23 mouse cellular contexts compared by ENCODE assay signal in the genomic region with DNA sequence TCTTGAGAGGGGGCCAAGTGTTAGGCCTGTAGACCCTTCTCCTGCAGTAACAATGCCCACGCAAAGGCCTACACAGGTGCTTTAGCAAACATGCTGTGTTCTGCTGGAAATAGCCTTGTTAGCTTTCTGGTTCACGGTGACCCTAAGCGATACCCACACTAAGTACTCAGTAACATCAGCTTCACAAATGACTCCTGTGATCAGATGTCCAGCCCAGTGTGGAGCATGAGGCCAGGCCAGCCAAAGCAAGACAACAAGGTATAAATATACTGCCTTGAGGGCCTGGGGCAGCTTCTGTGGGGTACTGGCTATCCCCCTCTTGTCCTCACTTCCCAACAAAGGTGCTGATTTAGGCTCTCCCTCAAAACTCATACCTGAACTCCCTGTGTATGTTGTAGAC. TPM values are rescaled to one million over a fixed set of nuclear protein-coding genes. Genes with fewer than 3 reads are reported as not detected.
A peak's percentile ranks its signal among the peaks of the same experiment; 100 is the strongest.
DNase-seq lines count a peak whose midpoint lies in the region; ATAC-seq and TF ChIP-seq lines count a peak whose summit lies in the region.
"Had no signal": no experiment of that assay in that cellular context is flagged by ENCODE, and none has a peak within 500 bp of the region (broad histone marks: within the 10 kb centered on the region; RNA-seq: fewer than 3 reads in every experiment).

No protein-coding gene starts in this region.

- intact Hi-C loops in heart, postnatal 25 days (cut with DNase I) = no loop called here

- WGBS in heart, embryonic 13.5 days = 94% methylated on average over 3 of the region's 3 CpGs
- WGBS in intestine, postnatal 0 days = 85% methylated on average over 3 of the region's 3 CpGs
- 97% methylated on average over 3 of the region's 3 CpGs for WGBS in embryonic facial prominence, embryonic 10.5 days

- H3K27ac ChIP-seq in heart, embryonic 13.5 days (replicated peaks) = no peak overlapping the region
- no peak overlapping the region for H3K27ac ChIP-seq in testis, adult 2 months (ENCODE audit: control insufficient read depth, insufficient read depth, low read depth, low read length)
- H3K27ac ChIP-seq in intestine, postnatal 0 days (ENCODE audit: low read depth, low read length) = peak overlapping the region; percentile 95
- no peak overlapping the region; the same call in 1 of the 2 replicates for H3K27ac ChIP-seq in embryonic facial prominence, embryonic 10.5 days (replicated peaks)
- H3K27ac ChIP-seq: embryonic facial prominence, embryonic 12.5 days; forebrain, embryonic 13.5 days; hindbrain, embryonic 13.5 days had no signal

- no peak for TF ChIP-seq CTCF in testis, adult 2 months (IDR thresholded peaks at IDR 0.05; ENCODE audit: control insufficient read depth, insufficient read depth, insufficient replicate concordance, low read depth, low read length)
- no peak for TF ChIP-seq CTCF in intestine, postnatal 0 days (IDR thresholded peaks at IDR 0.05; ENCODE audit: low read depth)

- peaks cover 2% of the 10 kb centered on the region for H3K36me3 ChIP-seq in heart, embryonic 13.5 days
- no peaks in the 10 kb centered on the region for H3K36me3 ChIP-seq in testis, adult 2 months (ENCODE audit: control insufficient read depth, insufficient read depth, low read length)
- H3K36me3 ChIP-seq in intestine, postnatal 0 days (ENCODE audit: control insufficient read depth, insufficient read depth) = peaks cover 3% of the 10 kb centered on the region; the same call in 1 of the 2 replicates
- peaks cover 16% of the 10 kb centered on the region for H3K36me3 ChIP-seq in embryonic facial prominence, embryonic 10.5 days (replicated peaks)

- H3K4me3 ChIP-seq in heart, embryonic 13.5 days = no peak overlapping the region
- H3K4me3 ChIP-seq in testis, adult 2 months (ENCODE audit: control insufficient read depth, low read depth, low read length) = peak overlapping the region; percentile 60
- no peak overlapping the region for H3K4me3 ChIP-seq in intestine, postnatal 0 days (ENCODE audit: low read depth, low read length)
- no peak overlapping the region for H3K4me3 ChIP-seq in embryonic facial prominence, embryonic 10.5 days
- H3K4me3 ChIP-seq: embryonic facial prominence, embryonic 12.5 days; forebrain, embryonic 13.5 days; heart, embryonic 12.5 days; hindbrain, embryonic 13.5 days had no signal

- no peak for TF ChIP-seq POLR2A in testis, adult 2 months (IDR thresholded peaks at IDR 0.05; ENCODE audit: control insufficient read depth, low read depth, low read length)

- peak overlapping the region; percentile 100 for H3K9ac ChIP-seq in heart, embryonic 13.5 days
- no peak overlapping the region for H3K9ac ChIP-seq in intestine, postnatal 0 days (ENCODE audit: low read depth, low read length)
- H3K9ac ChIP-seq: embryonic facial prominence, embryonic 12.5 days; hindbrain, embryonic 13.5 days had no signal

- H3K4me2 ChIP-seq in heart, embryonic 13.5 days = no peak overlapping the region
- peak overlapping the region; percentile 73 for H3K4me2 ChIP-seq in intestine, postnatal 0 days (replicated peaks; ENCODE audit: low read depth)
- H3K4me2 ChIP-seq: embryonic facial prominence, embryonic 12.5 days; heart, embryonic 12.5 days had no signal

- peaks cover 51% of the 10 kb centered on the region for H3K4me1 ChIP-seq in heart, embryonic 13.5 days
- peaks cover 7% of the 10 kb centered on the region for H3K4me1 ChIP-seq in testis, adult 2 months (ENCODE audit: control insufficient read depth, insufficient read depth, low read length)
- H3K4me1 ChIP-seq in intestine, postnatal 0 days (replicated peaks; ENCODE audit: control insufficient read depth, insufficient read depth, low read length) = peaks cover 18% of the 10 kb centered on the region
- peaks cover 38% of the 10 kb centered on the region for H3K4me1 ChIP-seq in embryonic facial prominence, embryonic 10.5 days

- DNase-seq in heart, postnatal 25 days (ENCODE audit: low spot score) = no peak
- no peak for DNase-seq in testis, postnatal 10 days (ENCODE audit: low spot score)
- DNase-seq in ovary, postnatal 10 days (ENCODE audit: low spot score) = no peak
- no peak for DNase-seq in embryonic facial prominence, embryonic 10.5 days (ENCODE audit: low spot score)
- DNase-seq: adrenal gland, adult 8-10 months; adrenal gland, postnatal 36 days; cerebellum, adult 11 months; cerebellum, adult 8-10 months; embryo, embryonic 11 days; forebrain, postnatal 0 days; gastrocnemius, postnatal 14 days; heart, postnatal 4 days; kidney, adult 11 months had no signal

- no peaks in the 10 kb centered on the region for H3K9me3 ChIP-seq in heart, embryonic 13.5 days
- no peaks in the 10 kb centered on the region for H3K9me3 ChIP-seq in intestine, postnatal 0 days (ENCODE audit: control insufficient read depth)
- H3K9me3 ChIP-seq in embryonic facial prominence, embryonic 10.5 days = no peaks in the 10 kb centered on the region
- H3K9me3 ChIP-seq: embryonic facial prominence, embryonic 12.5 days; forebrain, embryonic 13.5 days; G1E; heart, embryonic 12.5 days; hindbrain, embryonic 13.5 days had no signal

- no peaks in the 10 kb centered on the region for H3K27me3 ChIP-seq in heart, embryonic 13.5 days (replicated peaks)
- H3K27me3 ChIP-seq in testis, adult 2 months (ENCODE audit: control insufficient read depth, insufficient read depth, low read length) = no peaks in the 10 kb centered on the region
- H3K27me3 ChIP-seq in intestine, postnatal 0 days (replicated peaks; ENCODE audit: control insufficient read depth, insufficient read depth, low read length) = no peaks in the 10 kb centered on the region
- no peaks in the 10 kb centered on the region for H3K27me3 ChIP-seq in embryonic facial prominence, embryonic 10.5 days (replicated peaks; ENCODE audit: low read depth, poor library complexity, severe bottlenecking)
- H3K27me3 ChIP-seq: embryonic facial prominence, embryonic 12.5 days; forebrain, embryonic 13.5 days; heart, embryonic 12.5 days; hindbrain, embryonic 13.5 days had no signal

- no peak for ATAC-seq in heart, embryonic 13.5 days (ENCODE audit: extremely low read depth, insufficient number of reproducible peaks, low FRiP score, low TSS enrichment)
- ATAC-seq in intestine, postnatal 0 days = no peak
- ATAC-seq: CD4-positive, CD25-positive, alpha-beta regulatory T cell, adult 4 months; forebrain, embryonic 13.5 days; forebrain, postnatal 0 days had no signal

RNA-seq across cellular contexts. Expression of a gene that starts 1.9 kb away (rescaled TPM):
- polyA plus RNA-seq in heart, embryonic 13.5 days (2015; fragmentation: Nextera tagmentation; extraction: Ambion mirVana) = 71.4 and 71.5 TPM in 2 replicates
- 10 to 100 TPM; 50.7 to 56.5 TPM for total RNA-seq in heart, postnatal 25 days (2021)
- 97.0 and 111 TPM in 2 replicates for polyA plus RNA-seq in testis, adult 2 months (2012; rRNA removed)
- 62.0 and 65.6 TPM in 2 replicates for polyA plus RNA-seq in intestine, postnatal 0 days (2015; fragmentation: Nextera tagmentation; extraction: Ambion mirVana)
- 129 and 133 TPM in 2 replicates for polyA plus RNA-seq in embryonic facial prominence, embryonic 10.5 days (2016; fragmentation: Nextera tagmentation; extraction: Ambion mirVana)

RNA-seq across cellular contexts. Expression of a gene that starts 44.8 kb away (rescaled TPM):
- polyA plus RNA-seq in heart, embryonic 13.5 days (2015; fragmentation: Nextera tagmentation; extraction: Ambion mirVana) = 224 and 258 TPM in 2 replicates
- 1 to 10 TPM in 1 of 2 experiments, under 1 TPM in 1; 0.87 to 2.1 TPM for total RNA-seq in heart, postnatal 25 days (2021)
- 3.7 and 4.4 TPM in 2 replicates for polyA plus RNA-seq in testis, adult 2 months (2012; rRNA removed)
- 7.2 and 8.0 TPM in 2 replicates for polyA plus RNA-seq in intestine, postnatal 0 days (2015; fragmentation: Nextera tagmentation; extraction: Ambion mirVana)
- polyA plus RNA-seq in embryonic facial prominence, embryonic 10.5 days (2016; fragmentation: Nextera tagmentation; extraction: Ambion mirVana) = 131 and 182 TPM in 2 replicates

RNA-seq across cellular contexts. Expression of a gene that starts 46.1 kb away (rescaled TPM):
- 0.22 and 0.29 TPM in 2 replicates for polyA plus RNA-seq in heart, embryonic 13.5 days (2015; fragmentation: Nextera tagmentation; extraction: Ambion mirVana)
- total RNA-seq in heart, postnatal 25 days (2021) = under 1 TPM; 0.28 to 0.57 TPM
- polyA plus RNA-seq in testis, adult 2 months (2012; rRNA removed) = 0.71 and 0.95 TPM in 2 replicates
- polyA plus RNA-seq in intestine, postnatal 0 days (2015; fragmentation: Nextera tagmentation; extraction: Ambion mirVana) = 2.2 and 2.3 TPM in 2 replicates
- not detected in 2 replicates for polyA plus RNA-seq in embryonic facial prominence, embryonic 10.5 days (2016; fragmentation: Nextera tagmentation; extraction: Ambion mirVana)
- total RNA-seq: forebrain, postnatal 0 days; G1E; gastrocnemius, postnatal 14 days had no signal
- polyA plus RNA-seq: forebrain, embryonic 13.5 days; forebrain, postnatal 0 days; G1E; heart, embryonic 12.5 days; heart, postnatal 0 days; hindbrain, embryonic 13.5 days had no signal

Comparison
In these comparisons a context has a peak if more than half of its experiments do, and no peak if none do; other contexts are left out.
1. RNA of a gene that starts 44.8 kb away (polyA plus RNA-seq): 224 to 258 TPM in heart, embryonic 13.5 days and 131 to 182 TPM in embryonic facial prominence, embryonic 10.5 days; 7.2 to 8.0 TPM in intestine, postnatal 0 days and 3.7 to 4.4 TPM in testis, adult 2 months; every median in the first group is over 10 times any median in the second.